8 mouse cellular contexts compared by ENCODE assay signal in the genomic region with DNA sequence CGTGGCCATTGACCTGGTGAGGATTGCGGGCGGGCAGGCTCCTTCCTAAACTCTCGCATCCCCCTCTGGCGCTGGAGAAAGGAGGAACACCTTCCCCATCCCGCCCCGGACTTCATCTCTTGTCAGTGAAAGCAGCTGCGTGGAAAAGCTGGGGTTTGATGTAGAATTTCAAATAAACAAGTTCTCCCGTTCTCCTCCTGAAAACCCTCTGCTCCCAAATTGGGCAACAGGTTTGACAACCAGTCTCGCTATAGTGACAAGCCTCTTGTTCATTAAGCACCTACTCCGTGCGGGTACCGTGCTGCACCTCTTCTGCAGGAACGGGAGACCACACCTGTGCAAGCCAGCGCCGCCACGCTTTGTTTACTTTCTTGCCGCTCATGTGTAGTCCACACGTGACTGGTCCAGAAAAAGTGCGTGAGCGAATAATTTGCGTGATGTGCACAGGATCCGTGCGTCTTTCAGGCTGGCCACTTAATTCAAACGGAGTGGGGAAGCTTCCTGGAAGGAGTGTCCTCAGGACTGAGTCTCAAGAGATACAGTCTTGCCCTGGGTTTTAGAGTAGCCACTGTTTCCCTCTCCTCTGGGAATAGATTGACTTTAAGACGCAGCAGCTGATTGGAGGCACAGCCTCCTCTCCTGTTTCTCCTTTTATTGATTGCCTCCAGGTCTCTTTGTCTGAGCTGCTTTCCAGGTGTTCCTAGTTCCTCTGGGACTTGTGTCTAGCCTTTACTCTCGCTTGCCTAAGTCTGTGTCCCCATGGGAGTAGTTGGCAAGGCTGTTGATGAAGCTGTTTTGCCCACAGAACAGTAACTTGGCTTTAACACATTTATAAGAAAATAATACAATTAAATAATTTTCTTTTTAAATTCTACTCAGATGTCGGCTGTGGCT. TPM values are rescaled to one million over a fixed set of nuclear protein-coding genes. Genes with fewer than 3 reads are reported as not detected.
DNase-seq lines count a peak whose midpoint lies in the region; ATAC-seq and TF ChIP-seq lines count a peak whose summit lies in the region.

No protein-coding gene starts in this region.

- H3K27ac ChIP-seq in kidney, embryonic 14.5 days (ENCODE audit: low read depth, low read length), result no peak overlapping the region
- H3K27ac ChIP-seq in cortical plate, adult 2 months (ENCODE audit: insufficient read depth, low read length), result no peak overlapping the region
- H3K27ac ChIP-seq in hindbrain, embryonic 13.5 days, result no peak overlapping the region
- H3K27ac ChIP-seq in midbrain, embryonic 10.5 days (replicated peaks), result peak overlapping the region; percentile 52; the same call in 1 of the 2 replicates

- H3K4me1 ChIP-seq in kidney, embryonic 14.5 days (ENCODE audit: control insufficient read depth, insufficient read depth, low read length), result peaks cover 9% of the 10 kb centered on the region
- H3K4me1 ChIP-seq in cortical plate, adult 2 months (ENCODE audit: control insufficient read depth, insufficient read depth, low read length), result peaks cover 2% of the 10 kb centered on the region; the same call in 1 of the 2 replicates
- peaks cover 24% of the 10 kb centered on the region for H3K4me1 ChIP-seq in hindbrain, embryonic 13.5 days (replicated peaks)
- peaks cover 29% of the 10 kb centered on the region for H3K4me1 ChIP-seq in midbrain, embryonic 10.5 days

- ATAC-seq in kidney, embryonic 14.5 days (ENCODE audit: low FRiP score, low TSS enrichment), result peak; percentile 29; the same call in 1 of the 2 replicates
- ATAC-seq in hindbrain, embryonic 13.5 days (ENCODE audit: low FRiP score), result 0 out of 2 replicates have a peak, but pooled peaks have one; percentile 34

- no peaks in the 10 kb centered on the region for H3K36me3 ChIP-seq in kidney, embryonic 14.5 days (ENCODE audit: control insufficient read depth, insufficient read depth, low read length)
- H3K36me3 ChIP-seq in hindbrain, embryonic 13.5 days, result no peaks in the 10 kb centered on the region
- H3K36me3 ChIP-seq in midbrain, embryonic 10.5 days, result no peaks in the 10 kb centered on the region

- no peak for DNase-seq in kidney, postnatal 10 days
- DNase-seq in midbrain, embryonic 10.5 days (ENCODE audit: low spot score), result no peak
- DNase-seq in left cerebral cortex, adult 9 months (ENCODE audit: low spot score in 2 of 2), result no peak
- no peak for DNase-seq in left cerebral cortex, postnatal 14 days (ENCODE audit: low spot score in 2 of 2)
- DNase-seq in urinary bladder, postnatal 4 days (ENCODE audit: low spot score in 2 of 2), result no peak

- TF ChIP-seq POLR2A in cortical plate, adult 2 months (IDR thresholded peaks at IDR 0.05; ENCODE audit: extremely low read depth, insufficient read depth, low read length), result no peak

- H3K9me3 ChIP-seq in kidney, embryonic 14.5 days (ENCODE audit: control insufficient read depth, low read length), result no peaks in the 10 kb centered on the region
- no peaks in the 10 kb centered on the region for H3K9me3 ChIP-seq in hindbrain, embryonic 13.5 days
- no peaks in the 10 kb centered on the region for H3K9me3 ChIP-seq in midbrain, embryonic 10.5 days (replicated peaks)

- intact Hi-C loops in left cerebral cortex, postnatal 14 days (cut with DNase I), result no loop called here

- H3K27me3 ChIP-seq in kidney, embryonic 14.5 days (ENCODE audit: control insufficient read depth, insufficient read depth, low read length), result peaks cover 20% of the 10 kb centered on the region
- peaks cover 51% of the 10 kb centered on the region for H3K27me3 ChIP-seq in hindbrain, embryonic 13.5 days
- H3K27me3 ChIP-seq in midbrain, embryonic 10.5 days (ENCODE audit: low read depth, poor library complexity, severe bottlenecking), result peaks cover 49% of the 10 kb centered on the region

- H3K4me2 ChIP-seq in kidney, embryonic 14.5 days (replicated peaks; ENCODE audit: low read depth, low read length), result peak overlapping the region; percentile 85
- H3K4me2 ChIP-seq in hindbrain, embryonic 13.5 days, result peak overlapping the region; percentile 93

- H3K4me3 ChIP-seq in kidney, embryonic 14.5 days (ENCODE audit: low read length), result peak overlapping the region; percentile 52
- H3K4me3 ChIP-seq in cortical plate, adult 2 months (ENCODE audit: insufficient read depth, low read length), result peak overlapping the region; percentile 44
- peak overlapping the region; percentile 51 for H3K4me3 ChIP-seq in hindbrain, embryonic 13.5 days
- peak overlapping the region; percentile 72 for H3K4me3 ChIP-seq in midbrain, embryonic 10.5 days

- peak overlapping the region; percentile 49; the same call in 1 of the 2 replicates for H3K9ac ChIP-seq in kidney, embryonic 14.5 days (ENCODE audit: low read depth, low read length)
- peak overlapping the region; percentile 71 for H3K9ac ChIP-seq in hindbrain, embryonic 13.5 days

- TF ChIP-seq CTCF in cortical plate, adult 2 months (IDR thresholded peaks at IDR 0.05; ENCODE audit: extremely low read depth, insufficient read depth, low read length), result no peak

- 5% methylated on average over 28 of the region's 28 CpGs for WGBS in kidney, embryonic 14.5 days
- WGBS in hindbrain, embryonic 13.5 days, result 5% methylated on average over 28 of the region's 28 CpGs
- WGBS in midbrain, embryonic 10.5 days, result 5% methylated on average over 28 of the region's 28 CpGs

RNA-seq across cellular contexts. Expression of a gene that starts 0.9 kb away (rescaled TPM):
- 0.20 and 0.50 TPM in 2 replicates for polyA plus RNA-seq in kidney, embryonic 14.5 days (2014; fragmentation: Nextera tagmentation; extraction: Ambion mirVana)
- 0.31 and 0.38 TPM in 2 replicates for polyA plus RNA-seq in cortical plate, adult 2 months (2012; rRNA removed)
- polyA plus RNA-seq in hindbrain, embryonic 13.5 days (2015; fragmentation: Nextera tagmentation; extraction: Ambion mirVana), result 0.17 and 0.22 TPM in 2 replicates
- 0.14 TPM in 1 of 2 replicates, not detected in the other for polyA plus RNA-seq in midbrain, embryonic 10.5 days (2016; fragmentation: Nextera tagmentation; extraction: Ambion mirVana)
- total RNA-seq in left cerebral cortex, postnatal 14 days (2021), result under 1 TPM; 0.15 to 0.42 TPM

RNA-seq across cellular contexts. Expression of a gene that starts 16.2 kb away (rescaled TPM):
- polyA plus RNA-seq in kidney, embryonic 14.5 days (2014; fragmentation: Nextera tagmentation; extraction: Ambion mirVana), result 34.9 and 63.6 TPM in 2 replicates
- polyA plus RNA-seq in cortical plate, adult 2 months (2012; rRNA removed), result 60.8 and 64.0 TPM in 2 replicates
- polyA plus RNA-seq in hindbrain, embryonic 13.5 days (2015; fragmentation: Nextera tagmentation; extraction: Ambion mirVana), result 26.7 and 29.5 TPM in 2 replicates
- polyA plus RNA-seq in midbrain, embryonic 10.5 days (2016; fragmentation: Nextera tagmentation; extraction: Ambion mirVana), result 50.5 and 54.7 TPM in 2 replicates
- 10 to 100 TPM; 62.1 to 67.3 TPM for total RNA-seq in left cerebral cortex, postnatal 14 days (2021)

RNA-seq across cellular contexts. Expression of a gene that starts 55.7 kb away (rescaled TPM):
- polyA plus RNA-seq in kidney, embryonic 14.5 days (2014; fragmentation: Nextera tagmentation; extraction: Ambion mirVana), result 21.2 and 37.5 TPM in 2 replicates
- polyA plus RNA-seq in cortical plate, adult 2 months (2012; rRNA removed), result 41.5 and 46.4 TPM in 2 replicates
- polyA plus RNA-seq in hindbrain, embryonic 13.5 days (2015; fragmentation: Nextera tagmentation; extraction: Ambion mirVana), result 34.3 and 34.6 TPM in 2 replicates
- 32.6 and 32.9 TPM in 2 replicates for polyA plus RNA-seq in midbrain, embryonic 10.5 days (2016; fragmentation: Nextera tagmentation; extraction: Ambion mirVana)
- 10 to 100 TPM; 42.5 to 44.6 TPM for total RNA-seq in left cerebral cortex, postnatal 14 days (2021)
